Mouse (Mus musculus) ES-Bruce4 (cell line): ENCODE results near the gene Cplx3.

ENCODE experiments used
- CTCF ChIP-seq: IDR thresholded peaks from one replicate; pipeline ENCODE4 v1.8.1; 2011; ENCODE audit warnings: low read depth, low read length
- EP300 ChIP-seq: IDR thresholded peaks from 2 replicates; pipeline ENCODE4 v1.6.1; 2011; ENCODE audit warnings: low read depth, low read length; ENCODE audit not compliant: insufficient read depth
- POLR2A ChIP-seq: IDR thresholded peaks from one replicate; pipeline ENCODE4 v1.8.1; 2011; ENCODE audit warnings: low read length; ENCODE audit not compliant: insufficient read depth

GRCm38 (mm10) chr9:57598851-57599563 is 7.1 kb downstream of the Cplx3 start:
- TF ChIP-seq CTCF (no peak), EP300 (no peak), POLR2A (no peak)
